Mouse (Mus musculus) embryonic facial prominence, embryonic 13.5 days (tissue): Measurements from ENCODE around the gene Hibadh. TPM values are rescaled to one million over a fixed set of nuclear protein-coding genes. Genes with fewer than 3 reads are reported as not detected.

Source experiments
- ATAC-seq: fragments of 200-750 bp; cut with Nextera tagmentation; 2 replicates; pipeline ENCODE4 v1.8.0; 2017; ENCODE audit warnings: low read depth; ENCODE audit not compliant: insufficient number of reproducible peaks, insufficient read depth, low FRiP score, low TSS enrichment
- H3K27ac ChIP-seq: fragments of 300-500 bp; sonication (generic); 2 replicates; pipeline ENCODE4 v1.5.1; 2015; ENCODE audit warnings: moderate library complexity, mild to moderate bottlenecking, inconsistent platforms
- H3K27me3 ChIP-seq: fragments of 300-500 bp; sonication (generic); 2 replicates; pipeline ENCODE4 v1.6.1; 2015; ENCODE audit warnings: mild to moderate bottlenecking, inconsistent platforms
- H3K36me3 ChIP-seq: fragments of 300-500 bp; sonication (generic); 2 replicates; pipeline ENCODE4 v1.6.1; 2015; ENCODE audit warnings: mild to moderate bottlenecking, inconsistent platforms
- H3K4me1 ChIP-seq: fragments of 300-500 bp; sonication (generic); 2 replicates; pipeline ENCODE4 v1.6.1; 2015; ENCODE audit warnings: inconsistent platforms
- H3K4me2 ChIP-seq: fragments of 300-500 bp; sonication (generic); 2 replicates; pipeline ENCODE4 v1.6.1; 2015; ENCODE audit warnings: moderate library complexity, mild to moderate bottlenecking, inconsistent platforms
- H3K4me3 ChIP-seq: fragments of 300-500 bp; sonication (generic); 2 replicates; pipeline ENCODE4 v1.5.1; 2015; ENCODE audit warnings: mild to moderate bottlenecking, inconsistent platforms
- H3K9ac ChIP-seq: fragments of 300-500 bp; sonication (generic); 2 replicates; pipeline ENCODE4 v1.6.1; 2015; ENCODE audit warnings: mild to moderate bottlenecking, inconsistent platforms
- H3K9me3 ChIP-seq: fragments of 300-500 bp; sonication (generic); 2 replicates; pipeline ENCODE4 v1.6.1; 2016; ENCODE audit warnings: inconsistent platforms
- WGBS: fragments of 180-500 bp; shearing (Covaris S2); methylation state at CpG from one replicate; pipeline ENCODE4 v1.1.7; 2015; ENCODE audit warnings: mixed read lengths; 5-methylcytosine and 5-hydroxymethylcytosine counted together
- polyA plus RNA-seq: library from polyadenylated mRNA; unstranded; fragments of >200 nt; fragmentation: Nextera tagmentation; extraction: Ambion mirVana; gene quantifications from 2 replicates; pipeline ENCODE4 v1.2.1, GENCODE M21; 2015

Hibadh gene
- polyA plus RNA-seq, 1 experiment from 2014 or later: 80.4 TPM

DNA sequence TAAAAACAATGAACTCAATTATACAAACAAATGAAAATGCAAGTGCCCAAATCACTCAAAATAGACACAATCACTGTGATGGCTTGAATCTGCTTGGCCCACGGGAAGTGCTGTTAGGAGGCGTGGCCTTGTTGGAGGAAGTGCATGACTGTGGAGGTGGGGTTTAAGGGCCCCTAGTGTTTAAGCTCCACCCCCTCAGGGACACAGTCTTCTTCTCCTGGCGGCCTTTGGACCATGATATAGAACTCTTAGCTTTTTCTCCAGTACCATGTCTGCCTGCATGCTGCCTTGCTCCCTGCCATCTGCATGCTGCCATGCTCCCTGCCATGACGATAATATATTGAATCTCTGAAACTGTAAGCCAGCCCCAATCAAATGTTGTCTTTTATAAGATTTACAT, 77.2 kb downstream of the Hibadh start:
- Histone ChIP-seq H3K9me3 (no peaks in the 10 kb centered on the region), H3K27ac (no peak overlapping the region), H3K4me2 (no peak overlapping the region), H3K4me1 (no peaks in the 10 kb centered on the region), H3K27me3 (no peaks in the 10 kb centered on the region), H3K36me3 (no peaks in the 10 kb centered on the region), H3K4me3 (no peak overlapping the region), H3K9ac (no peak overlapping the region)
- ATAC-seq: no peak
- WGBS: 86% methylated on average over 4 of the region's 4 CpGs

DNA sequence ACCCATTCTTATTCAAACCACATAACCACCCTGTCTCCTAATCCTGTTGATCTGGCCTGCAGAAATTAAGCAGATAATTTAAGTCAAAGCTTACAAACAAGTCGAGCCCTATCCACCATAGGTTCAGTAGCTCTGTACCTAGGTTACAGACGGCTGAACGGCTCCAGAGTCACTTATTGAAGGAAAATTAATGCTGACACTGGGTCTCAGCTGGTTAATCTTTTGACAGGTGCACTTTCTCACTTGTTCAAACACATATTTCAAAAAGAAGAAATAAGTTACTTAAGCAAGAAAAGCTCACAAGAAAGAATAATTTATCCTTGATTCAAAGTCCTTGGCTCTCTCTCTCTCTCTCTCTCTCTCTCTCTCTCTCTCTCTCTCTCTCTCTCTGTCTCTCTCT, 81.1 kb downstream of the Hibadh start:
- H3K36me3 ChIP-seq: no peaks in the 10 kb centered on the region; the same call in 1 of the 2 replicates
- 79% methylated on average over 3 of the region's 3 CpGs for WGBS
- no peak overlapping the region for H3K27ac ChIP-seq
- H3K4me1 ChIP-seq: no peaks in the 10 kb centered on the region
- H3K9ac ChIP-seq: no peak overlapping the region
- no peaks in the 10 kb centered on the region for H3K9me3 ChIP-seq
- no peak for ATAC-seq
- no peaks in the 10 kb centered on the region for H3K27me3 ChIP-seq
- H3K4me3 ChIP-seq: no peak overlapping the region
- H3K4me2 ChIP-seq: no peak overlapping the region

DNA sequence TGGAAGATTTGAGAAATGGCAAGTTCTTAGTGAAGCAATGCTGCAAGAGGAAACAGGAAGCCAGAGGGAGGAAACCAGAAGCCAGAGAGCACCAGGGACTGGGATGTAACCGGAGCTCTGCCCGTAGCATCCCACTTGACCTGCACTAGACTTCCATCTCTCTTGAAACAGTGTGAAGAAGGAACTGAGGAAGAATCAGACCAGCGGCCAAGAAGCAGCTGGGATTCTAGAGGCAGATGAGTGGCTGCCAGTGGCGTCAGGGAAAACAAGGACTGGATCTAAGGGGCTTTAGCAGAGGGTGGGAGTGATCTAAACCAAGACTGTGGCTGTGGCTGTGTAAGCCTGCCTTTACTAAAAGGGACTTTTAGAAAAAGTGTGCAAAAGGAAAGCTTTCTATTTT, 95.8 kb downstream of the Hibadh start:
- no peak overlapping the region for H3K4me2 ChIP-seq
- H3K36me3 ChIP-seq: peaks cover 34% of the 10 kb centered on the region
- H3K27ac ChIP-seq: no peak overlapping the region
- no peaks in the 10 kb centered on the region for H3K9me3 ChIP-seq
- H3K4me1 ChIP-seq: no peaks in the 10 kb centered on the region
- H3K9ac ChIP-seq: no peak overlapping the region
- no peaks in the 10 kb centered on the region for H3K27me3 ChIP-seq
- no peak for ATAC-seq
- 52% methylated on average over 4 of the region's 4 CpGs for WGBS
- no peak overlapping the region for H3K4me3 ChIP-seq

DNA sequence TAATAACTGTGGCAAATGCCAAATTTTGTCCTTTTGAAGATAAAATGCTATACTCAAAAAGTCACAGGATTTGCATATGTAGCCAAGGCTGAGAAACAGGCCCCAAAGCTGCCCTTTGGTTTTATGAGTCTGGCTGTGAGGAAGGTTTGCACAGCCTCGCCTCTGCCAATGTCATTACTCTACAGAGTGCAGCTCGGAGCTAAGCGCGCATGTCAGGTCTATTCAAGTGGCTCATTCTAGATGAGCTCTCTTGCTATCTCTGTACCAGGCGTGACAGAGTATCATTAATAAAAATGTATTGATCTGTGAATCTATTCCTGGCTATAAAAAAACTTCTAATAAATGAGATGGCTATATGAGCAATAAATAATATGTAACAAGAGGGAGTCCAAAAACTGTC, 97.7 kb downstream of the Hibadh start:
- H3K27me3 ChIP-seq: no peaks in the 10 kb centered on the region
- H3K36me3 ChIP-seq: peaks cover 32% of the 10 kb centered on the region
- no peak overlapping the region for H3K4me2 ChIP-seq
- no peak overlapping the region for H3K4me3 ChIP-seq
- H3K4me1 ChIP-seq: no peaks in the 10 kb centered on the region
- H3K9me3 ChIP-seq: peaks cover 4% of the 10 kb centered on the region; the same call in 1 of the 2 replicates
- H3K27ac ChIP-seq: no peak overlapping the region
- H3K9ac ChIP-seq: no peak overlapping the region
- 88% methylated on average over 5 of the region's 5 CpGs for WGBS
- no peak for ATAC-seq

DNA sequence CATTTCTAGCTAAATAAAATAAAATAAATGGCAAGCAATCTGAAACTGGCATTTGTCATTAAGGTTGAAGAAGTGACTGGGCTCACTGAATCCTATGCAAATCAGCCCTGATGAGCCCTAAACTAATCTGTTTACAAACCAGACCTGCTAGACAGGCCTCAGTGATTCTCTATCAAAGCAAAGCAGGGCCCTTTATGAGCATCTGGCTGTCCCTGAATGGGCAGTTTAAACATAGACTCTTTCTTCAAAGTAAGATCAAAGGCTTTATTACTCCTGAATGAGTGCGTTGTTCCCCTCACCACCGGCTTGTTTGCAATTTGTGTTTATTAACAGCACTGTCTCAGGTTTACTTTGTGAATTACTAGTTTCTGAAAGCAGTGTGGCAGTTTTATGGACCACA, 100.3 kb downstream of the Hibadh start:
- Histone ChIP-seq H3K27ac (no peak overlapping the region), H3K4me2 (no peak overlapping the region), H3K4me1 (no peaks in the 10 kb centered on the region), H3K27me3 (no peaks in the 10 kb centered on the region), H3K36me3 (peaks cover 20% of the 10 kb centered on the region), H3K9me3 (peaks cover 14% of the 10 kb centered on the region), H3K4me3 (no peak overlapping the region), H3K9ac (no peak overlapping the region)
- WGBS: 16% methylated on average over 2 of the region's 2 CpGs
- ATAC-seq: no peak

DNA sequence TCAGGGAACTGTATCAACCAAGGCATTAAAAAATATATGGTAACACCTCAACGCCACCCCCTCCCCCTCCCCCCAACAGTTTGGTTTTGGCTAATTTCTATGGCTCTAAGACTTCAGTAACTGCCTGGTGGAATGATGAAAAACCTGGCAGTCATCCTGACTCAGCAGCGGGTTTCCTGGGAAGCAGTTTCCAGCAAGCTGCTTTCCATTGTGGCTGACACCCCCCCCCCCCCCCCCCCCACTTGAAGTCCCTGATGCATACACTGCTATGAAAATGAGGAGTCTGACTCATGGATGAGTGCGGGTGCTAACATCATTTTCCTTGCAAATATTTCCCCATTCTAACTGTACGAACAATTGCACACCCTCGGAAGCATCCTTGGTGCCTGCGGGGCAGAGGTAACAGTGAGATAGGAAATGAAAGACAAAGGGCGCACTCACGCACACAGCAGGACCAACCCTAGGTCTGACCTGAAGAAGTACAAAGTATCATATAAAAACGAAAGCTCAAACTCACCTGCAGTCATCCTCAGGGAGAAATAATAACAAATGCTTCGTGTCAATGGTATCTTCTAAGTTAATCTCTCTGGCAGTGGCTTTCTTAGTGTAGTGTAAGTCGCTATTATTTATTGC, 105.0 kb downstream of the Hibadh start:
- H3K4me1 ChIP-seq: no peaks in the 10 kb centered on the region
- no peak overlapping the region for H3K27ac ChIP-seq
- no peaks in the 10 kb centered on the region for H3K27me3 ChIP-seq
- ATAC-seq: no peak
- H3K4me3 ChIP-seq: no peak overlapping the region
- no peak overlapping the region for H3K4me2 ChIP-seq
- peaks cover 16% of the 10 kb centered on the region for H3K36me3 ChIP-seq
- H3K9me3 ChIP-seq: peaks cover 14% of the 10 kb centered on the region
- 81% methylated on average over 11 of the region's 11 CpGs for WGBS
- H3K9ac ChIP-seq: no peak overlapping the region

DNA sequence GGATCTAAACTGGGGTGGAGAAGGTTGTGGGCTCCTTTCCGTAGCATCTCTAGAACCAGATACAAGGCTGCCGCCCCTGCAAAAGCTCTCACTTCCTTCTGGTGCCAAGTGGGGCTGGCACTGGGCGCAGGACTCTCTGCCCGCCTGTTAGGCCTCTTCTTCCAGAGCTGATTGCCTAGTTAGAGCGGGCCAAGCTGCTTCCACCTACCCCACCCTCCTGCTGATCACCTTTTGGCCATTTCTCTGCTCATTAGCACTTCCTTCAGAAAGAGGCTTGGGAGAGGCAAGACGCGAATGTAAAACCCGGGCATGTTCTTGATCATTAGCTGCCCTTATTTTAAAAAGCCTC, 108.1 kb downstream of the Hibadh start:
- Histone ChIP-seq H3K9me3 (peaks cover 6% of the 10 kb centered on the region), H3K4me3 (no peak overlapping the region), H3K9ac (no peak overlapping the region), H3K4me2 (no peak overlapping the region), H3K36me3 (peaks cover 9% of the 10 kb centered on the region), H3K27me3 (no peaks in the 10 kb centered on the region), H3K4me1 (no peaks in the 10 kb centered on the region), H3K27ac (no peak overlapping the region)
- WGBS: 90% methylated on average over 8 of the region's 8 CpGs
- no peak for ATAC-seq

DNA sequence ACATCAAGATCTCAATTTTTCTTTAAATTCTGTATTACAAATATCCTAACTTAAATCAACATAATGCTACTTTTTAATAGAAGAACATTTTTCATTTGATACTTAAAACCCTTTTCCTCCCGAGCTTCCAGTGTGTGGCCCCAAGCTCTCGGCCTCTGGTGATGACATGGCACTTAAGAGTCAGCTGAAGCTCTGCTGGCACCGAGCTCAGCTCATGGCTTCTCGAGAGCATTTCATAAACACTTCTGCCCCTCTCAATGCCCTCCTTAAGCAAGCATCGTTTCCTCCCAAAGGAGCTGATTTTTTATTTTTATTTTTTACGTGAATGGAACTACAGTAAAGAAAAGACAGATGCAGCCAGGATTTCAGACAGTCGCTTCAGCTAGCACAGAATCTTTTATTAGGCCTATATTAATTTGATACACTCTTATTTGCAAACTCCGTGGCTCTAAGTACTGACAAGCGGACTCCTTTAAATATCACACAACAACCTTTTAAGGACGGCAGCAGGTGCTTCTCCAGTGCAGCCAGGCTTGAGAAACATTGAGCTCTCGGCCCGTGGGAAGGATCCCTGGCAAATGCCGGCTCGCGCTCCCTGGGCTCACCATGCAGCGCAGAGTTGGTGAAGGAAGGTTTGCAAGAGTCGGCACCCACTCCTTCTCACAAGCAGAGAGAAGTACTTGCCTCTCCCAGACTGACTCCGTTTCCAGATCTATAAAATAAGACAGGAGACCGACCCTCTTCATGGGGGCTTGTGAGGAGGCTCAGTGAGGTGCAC, 108.6 kb downstream of the Hibadh start:
- no peak for ATAC-seq

DNA sequence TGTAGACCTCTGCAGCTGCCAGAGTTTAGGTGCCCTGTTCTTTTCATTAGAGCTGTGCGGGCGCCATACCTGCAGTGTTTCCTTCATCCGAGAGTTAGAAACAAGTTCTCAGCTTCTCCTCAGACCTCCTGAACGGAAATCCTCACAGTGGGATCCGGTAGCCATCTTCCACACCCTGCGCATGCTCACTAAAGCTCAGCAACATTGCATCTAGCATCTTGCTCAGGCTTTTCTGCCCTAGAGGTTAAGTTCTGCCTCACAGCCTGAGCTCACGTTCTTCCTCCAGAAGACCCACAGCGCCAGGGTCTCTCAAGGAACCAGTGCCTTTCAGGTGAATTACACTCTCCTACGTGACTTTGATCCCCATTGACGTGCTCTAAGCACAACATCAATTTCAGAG, 109.3 kb downstream of the Hibadh start:
- WGBS: 86% methylated on average over 10 of the region's 10 CpGs
- no peak for ATAC-seq
- no peak overlapping the region for H3K27ac ChIP-seq

More for the DNA sequence above, 108.6 kb downstream of the Hibadh start:
- H3K9me3 ChIP-seq: 0 out of 2 replicates have a peak, but pooled peaks cover under 1% of the 10 kb centered on the region
- no peak overlapping the region for H3K9ac ChIP-seq
- H3K27me3 ChIP-seq: no peaks in the 10 kb centered on the region
- no peak overlapping the region for H3K27ac ChIP-seq
- no peaks in the 10 kb centered on the region for H3K4me1 ChIP-seq
- H3K36me3 ChIP-seq: peaks cover 3% of the 10 kb centered on the region
- H3K4me2 ChIP-seq: no peak overlapping the region
- no peak overlapping the region for H3K4me3 ChIP-seq
- WGBS: 86% methylated on average over 19 of the region's 19 CpGs

DNA sequence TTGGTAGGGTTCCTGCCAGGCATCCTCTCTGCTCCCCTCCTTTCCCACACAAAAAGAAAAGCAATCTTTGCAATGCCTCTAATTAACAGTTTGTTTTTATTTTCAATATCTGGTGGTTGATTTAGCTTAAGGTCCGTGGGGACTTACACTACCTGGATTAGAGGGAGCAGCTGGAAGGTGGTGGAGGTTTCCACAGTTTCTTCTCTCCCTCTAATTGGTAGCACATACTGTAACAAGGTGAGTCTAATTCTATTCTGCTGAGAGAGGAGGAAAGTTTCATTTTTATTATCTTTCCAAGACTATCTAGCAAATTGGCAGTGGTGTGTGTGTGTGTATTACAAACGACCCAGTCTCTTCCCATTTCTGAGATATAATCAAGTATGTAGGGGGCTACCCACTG, 116.0 kb downstream of the Hibadh start:
- ATAC-seq: no peak

More for the DNA sequence above, 109.3 kb downstream of the Hibadh start:
- Histone ChIP-seq H3K4me2 (no peak overlapping the region), H3K4me1 (no peaks in the 10 kb centered on the region), H3K36me3 (peaks cover 2% of the 10 kb centered on the region; the same call in 1 of the 2 replicates), H3K9me3 (no peaks in the 10 kb centered on the region), H3K9ac (no peak overlapping the region), H3K4me3 (no peak overlapping the region), H3K27me3 (no peaks in the 10 kb centered on the region)

DNA sequence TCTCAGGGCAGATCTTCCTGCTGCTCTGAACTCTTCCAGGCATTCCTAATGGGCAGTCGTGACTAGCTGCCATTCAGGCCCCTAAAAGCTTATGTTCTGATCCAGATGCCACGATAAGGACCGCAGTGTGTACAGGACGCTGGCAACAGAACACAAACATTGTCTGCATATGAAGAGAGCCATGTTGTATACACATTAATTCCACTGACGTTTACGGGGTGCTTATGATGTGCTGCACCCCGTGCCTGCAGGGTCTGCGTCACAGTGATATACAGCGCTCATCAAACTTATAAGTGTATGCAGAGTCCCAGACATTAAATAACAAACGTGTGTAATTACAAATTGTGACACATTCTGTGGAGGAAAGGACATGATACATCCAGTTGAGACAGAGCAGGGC, 121.5 kb downstream of the Hibadh start:
- WGBS: 77% methylated on average over 10 of the region's 10 CpGs
- no peak overlapping the region for H3K9ac ChIP-seq
- H3K4me3 ChIP-seq: no peak overlapping the region
- H3K27ac ChIP-seq: no peak overlapping the region
- no peaks in the 10 kb centered on the region for H3K9me3 ChIP-seq
- H3K4me2 ChIP-seq: no peak overlapping the region
- 0 out of 2 replicates have a peak, but pooled peaks cover 5% of the 10 kb centered on the region for H3K27me3 ChIP-seq
- ATAC-seq: no peak
- H3K4me1 ChIP-seq: no peaks in the 10 kb centered on the region
- H3K36me3 ChIP-seq: no peaks in the 10 kb centered on the region

More for the DNA sequence above, 116.0 kb downstream of the Hibadh start:
- H3K9me3 ChIP-seq: no peaks in the 10 kb centered on the region
- H3K36me3 ChIP-seq: no peaks in the 10 kb centered on the region
- no peaks in the 10 kb centered on the region for H3K4me1 ChIP-seq
- H3K27ac ChIP-seq: no peak overlapping the region
- H3K4me2 ChIP-seq: no peak overlapping the region
- H3K4me3 ChIP-seq: no peak overlapping the region
- no peak overlapping the region for H3K9ac ChIP-seq
- H3K27me3 ChIP-seq: no peaks in the 10 kb centered on the region
- 52% methylated on average over 2 of the region's 2 CpGs for WGBS

DNA sequence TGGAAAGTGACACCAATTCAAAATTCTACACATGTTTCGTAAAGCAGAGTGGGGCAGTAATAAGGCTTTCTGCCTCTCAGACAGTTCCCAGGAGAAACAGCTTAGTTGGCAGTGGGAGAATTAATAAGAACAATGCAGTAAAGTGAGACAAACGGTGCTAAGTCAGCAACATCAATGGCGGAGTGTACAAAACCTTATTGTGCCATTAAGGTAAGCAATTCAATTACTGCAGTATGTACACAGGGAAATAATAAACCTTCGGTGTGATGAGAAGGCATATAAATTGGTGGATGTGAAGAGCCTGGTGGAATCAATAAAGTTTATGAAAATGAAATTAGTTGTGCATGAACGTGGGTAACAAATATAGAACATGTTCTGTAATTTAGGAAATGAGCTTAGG, 122.9 kb downstream of the Hibadh start:
- Histone ChIP-seq H3K4me1 (no peaks in the 10 kb centered on the region), H3K4me2 (no peak overlapping the region), H3K4me3 (no peak overlapping the region), H3K36me3 (no peaks in the 10 kb centered on the region), H3K27ac (no peak overlapping the region), H3K9me3 (no peaks in the 10 kb centered on the region), H3K9ac (no peak overlapping the region), H3K27me3 (0 out of 2 replicates have a peak, but pooled peaks cover 5% of the 10 kb centered on the region)
- whole genome bisulfite sequencing: 63% methylated on average over 5 of the region's 5 CpGs
- ATAC-seq: no peak
